8 mouse cellular contexts compared by ENCODE assay signal in genomic region chr1:75316861-75317240, GRCm38 (mm10). TPM values are rescaled to one million over a fixed set of nuclear protein-coding genes. Genes with fewer than 3 reads are reported as not detected.
DNase-seq lines count a peak whose midpoint lies in the region; ATAC-seq and TF ChIP-seq lines count a peak whose summit lies in the region.

No protein-coding gene starts in this region.

- peaks cover 39% of the 10 kb centered on the region for H3K36me3 ChIP-seq in heart, embryonic 13.5 days
- H3K36me3 ChIP-seq in liver, embryonic 12.5 days = peaks cover 35% of the 10 kb centered on the region
- peaks cover 8% of the 10 kb centered on the region for H3K36me3 ChIP-seq in myocyte (ENCODE audit: control insufficient read depth, insufficient read depth)

- under 1% methylated on average over 20 of the region's 20 CpGs for WGBS in heart, embryonic 13.5 days
- under 1% methylated on average over 20 of the region's 20 CpGs for WGBS in liver, embryonic 12.5 days (ENCODE audit: insufficient replicate concordance)

- peak; percentile 93 for DNase-seq in ES-CJ7 (ENCODE audit: low read depth, low spot score)
- DNase-seq in c-Kit-negative CD71-positive TER-119-positive erythroid progenitor cells, embryonic 14.5 days (ENCODE audit: low read depth, low spot score) = peak; percentile 70
- peak; percentile 36 for DNase-seq in fibroblast of lung, adult 2 months (ENCODE audit: low read depth)
- peak; percentile 94 for DNase-seq in kidney, postnatal 10 days
- DNase-seq in telencephalon, adult 2 months (ENCODE audit: low read depth, low spot score) = peak; percentile 31

- H3K9ac ChIP-seq in heart, embryonic 13.5 days = peak overlapping the region; percentile 87
- peak overlapping the region; percentile 82 for H3K9ac ChIP-seq in liver, embryonic 12.5 days

- H3K4me3 ChIP-seq in heart, embryonic 13.5 days = peak overlapping the region; percentile 80
- H3K4me3 ChIP-seq in liver, embryonic 12.5 days = peak overlapping the region; percentile 79
- H3K4me3 ChIP-seq in myocyte = peak overlapping the region; percentile 84

- H3K79me2 ChIP-seq in myocyte (ENCODE audit: control insufficient read depth, insufficient read depth) = no peaks in the 10 kb centered on the region

- H3ac ChIP-seq in myocyte (ENCODE audit: control insufficient read depth, insufficient read length) = peak overlapping the region; percentile 17

- peaks cover 15% of the 10 kb centered on the region for H3K4me1 ChIP-seq in heart, embryonic 13.5 days
- peaks cover 35% of the 10 kb centered on the region for H3K4me1 ChIP-seq in liver, embryonic 12.5 days

- peak; percentile 6; the same call in 1 of the 2 replicates for ATAC-seq in heart, embryonic 13.5 days (ENCODE audit: extremely low read depth, insufficient number of reproducible peaks, low FRiP score, low TSS enrichment)
- ATAC-seq in liver, embryonic 12.5 days = peak; percentile 25

- peak overlapping the region; percentile 89 for H3K4me2 ChIP-seq in heart, embryonic 13.5 days
- peak overlapping the region; percentile 92 for H3K4me2 ChIP-seq in liver, embryonic 12.5 days
- peak overlapping the region; percentile 77 for H3K4me2 ChIP-seq in myocyte (ENCODE audit: low read depth)

- H3K27me3 ChIP-seq in heart, embryonic 13.5 days (replicated peaks) = no peaks in the 10 kb centered on the region
- H3K27me3 ChIP-seq in liver, embryonic 12.5 days (replicated peaks) = no peaks in the 10 kb centered on the region
- H3K27me3 ChIP-seq in myocyte (ENCODE audit: control insufficient read depth, insufficient read depth, insufficient read length) = no peaks in the 10 kb centered on the region

- H3K27ac ChIP-seq in heart, embryonic 13.5 days (replicated peaks) = peak overlapping the region; percentile 95
- peak overlapping the region; percentile 94 for H3K27ac ChIP-seq in liver, embryonic 12.5 days

- no peaks in the 10 kb centered on the region for H3K9me3 ChIP-seq in heart, embryonic 13.5 days
- H3K9me3 ChIP-seq in liver, embryonic 12.5 days (replicated peaks) = no peaks in the 10 kb centered on the region

- no peak for TF ChIP-seq POLR2A in myocyte (IDR thresholded peaks at IDR 0.05; ENCODE audit: insufficient read length, low read depth)

TF ChIP-seq in myocyte, 11 proteins besides CTCF, POLR2A, EP300 and RAD21:
- TF ChIP-seq MYOG (IDR thresholded peaks at IDR 0.05; ENCODE audit: control insufficient read depth in 1 of 3, insufficient read depth in 1 of 3, insufficient read length in 2 of 3, low read depth in 2 of 3) = peak in 1 of 3 experiments; percentile 29
- TF ChIP-seq REST (IDR thresholded peaks at IDR 0.05; ENCODE audit: insufficient read depth, insufficient read length) = no peak

RNA-seq across cellular contexts. Expression of gene Dnpep, which starts 0.9 kb away (rescaled TPM):
- 115 and 121 TPM in 2 replicates for polyA plus RNA-seq in heart, embryonic 13.5 days (2015; fragmentation: Nextera tagmentation; extraction: Ambion mirVana)
- 66.3 and 67.4 TPM in 2 replicates for polyA plus RNA-seq in liver, embryonic 12.5 days (2016; fragmentation: Nextera tagmentation; extraction: Ambion mirVana)
- polyA plus RNA-seq in myocyte (2012; fragmentation: generic; extraction: Trizol) = 170 TPM

RNA-seq across cellular contexts. Expression of gene Resp18, which starts 38.6 kb away (rescaled TPM):
- 0.75 TPM in 1 of 2 replicates, not detected in the other for polyA plus RNA-seq in heart, embryonic 13.5 days (2015; fragmentation: Nextera tagmentation; extraction: Ambion mirVana)
- polyA plus RNA-seq in liver, embryonic 12.5 days (2016; fragmentation: Nextera tagmentation; extraction: Ambion mirVana) = 0.32 TPM in 1 of 2 replicates, not detected in the other
- not detected for polyA plus RNA-seq in myocyte (2012; fragmentation: generic; extraction: Trizol)

RNA-seq across cellular contexts. Expression of gene Des, which starts 43.3 kb away (rescaled TPM):
- 393 and 426 TPM in 2 replicates for polyA plus RNA-seq in heart, embryonic 13.5 days (2015; fragmentation: Nextera tagmentation; extraction: Ambion mirVana)
- 6.9 and 7.4 TPM in 2 replicates for polyA plus RNA-seq in liver, embryonic 12.5 days (2016; fragmentation: Nextera tagmentation; extraction: Ambion mirVana)
- polyA plus RNA-seq in myocyte (2012; fragmentation: generic; extraction: Trizol) = 2,193 TPM

RNA-seq across cellular contexts. Expression of gene Ptprn, which starts 52.5 kb away (rescaled TPM):
- 0.40 and 0.87 TPM in 2 replicates for polyA plus RNA-seq in heart, embryonic 13.5 days (2015; fragmentation: Nextera tagmentation; extraction: Ambion mirVana)
- polyA plus RNA-seq in liver, embryonic 12.5 days (2016; fragmentation: Nextera tagmentation; extraction: Ambion mirVana) = 0.79 and 0.82 TPM in 2 replicates
- 3.6 TPM for polyA plus RNA-seq in myocyte (2012; fragmentation: generic; extraction: Trizol)

RNA-seq across cellular contexts. Expression of gene Speg, which starts 58.2 kb away (rescaled TPM):
- polyA plus RNA-seq in heart, embryonic 13.5 days (2015; fragmentation: Nextera tagmentation; extraction: Ambion mirVana) = 55.1 and 58.8 TPM in 2 replicates
- polyA plus RNA-seq in liver, embryonic 12.5 days (2016; fragmentation: Nextera tagmentation; extraction: Ambion mirVana) = 11.4 and 14.3 TPM in 2 replicates
- polyA plus RNA-seq in myocyte (2012; fragmentation: generic; extraction: Trizol) = 42.3 TPM

Comparison
In these comparisons a context has a peak if more than half of its experiments do, and no peak if none do; other contexts are left out.
1. Peak in every context shown above with its lines: DNase-seq, ATAC-seq, H3K4me3 ChIP-seq and H3K27ac ChIP-seq.
2. DNase-seq: peak in every context shown above with its lines; median percentile 94 in kidney, postnatal 10 days; 93 in ES-CJ7; 70 in c-Kit-negative CD71-positive TER-119-positive erythroid progenitor cells, embryonic 14.5 days; 36 in fibroblast of lung, adult 2 months; 31 in telencephalon, adult 2 months.
3. RNA of gene Des, which starts 43.3 kb away (polyA plus RNA-seq): 2,193 TPM in myocyte (single experiment) and 393 to 426 TPM in heart, embryonic 13.5 days; 6.9 to 7.4 TPM in liver, embryonic 12.5 days; every median in the first group is over 10 times any median in the second.